Mouse (Mus musculus) heart, embryonic 11.5 days (tissue): Measurements from ENCODE around the gene Klhl29. TPM values are rescaled to one million over a fixed set of nuclear protein-coding genes. Genes with fewer than 3 reads are reported as not detected.

Experiments
- ATAC-seq: fragments of 200-750 bp; cut with Nextera tagmentation; replicated peaks from 2 replicates; pipeline ENCODE4 v1.8.0; 2017; ENCODE audit warnings: moderate library complexity; ENCODE audit not compliant: insufficient number of reproducible peaks, low FRiP score, low TSS enrichment
- H3K27ac ChIP-seq: fragments of 300-500 bp; sonication (generic); 2 replicates; pipeline ENCODE4 v1.5.1; 2014; ENCODE audit warnings: mild to moderate bottlenecking, low read depth, low read length
- H3K27me3 ChIP-seq: fragments of 300-500 bp; sonication (generic); 2 replicates; pipeline ENCODE4 v1.6.1; 2014; ENCODE audit warnings: mild to moderate bottlenecking, low read length, mixed read lengths; ENCODE audit not compliant: control insufficient read depth, insufficient read depth
- H3K36me3 ChIP-seq: fragments of 300-500 bp; sonication (generic); 2 replicates; pipeline ENCODE4 v1.6.1; 2014; ENCODE audit warnings: mild to moderate bottlenecking, low read length, moderate library complexity, mixed read lengths; ENCODE audit not compliant: control insufficient read depth, insufficient read depth
- H3K4me1 ChIP-seq: fragments of 300-500 bp; sonication (generic); 2 replicates; pipeline ENCODE4 v1.6.1; 2014; ENCODE audit warnings: low read length; ENCODE audit not compliant: control insufficient read depth, insufficient read depth
- H3K4me2 ChIP-seq: fragments of 300-500 bp; sonication (generic); 2 replicates; pipeline ENCODE4 v1.6.1; 2014; ENCODE audit warnings: mild to moderate bottlenecking, moderate library complexity
- H3K4me3 ChIP-seq: fragments of 300-500 bp; sonication (generic); 2 replicates; pipeline ENCODE4 v1.5.1; 2014; ENCODE audit warnings: low read depth, low read length
- H3K9ac ChIP-seq: fragments of 300-500 bp; sonication (generic); 2 replicates; pipeline ENCODE4 v1.6.1; 2014; ENCODE audit warnings: mild to moderate bottlenecking, low read depth, low read length, moderate library complexity
- H3K9me3 ChIP-seq: fragments of 300-500 bp; sonication (generic); replicated peaks from 2 replicates; pipeline ENCODE4 v1.6.1; 2016; ENCODE audit warnings: low read length; ENCODE audit not compliant: control insufficient read depth
- WGBS: fragments of 180-500 bp; shearing (Covaris S2); extraction: QIAGEN DNeasy Blood & Tissue Kit; methylation state at CpG from one replicate; pipeline ENCODE4 v1.1.7; 2014; ENCODE audit not compliant: insufficient replicate concordance; 5-methylcytosine and 5-hydroxymethylcytosine counted together
- polyA plus RNA-seq: library from polyadenylated mRNA; unstranded; fragments of >200 nt; fragmentation: Nextera tagmentation; extraction: Ambion mirVana; gene quantifications from 2 replicates; pipeline ENCODE4 v1.2.1, GENCODE M21; 2014

The Klhl29 gene
- polyA plus RNA-seq, 1 experiment from 2014 or later, result 0.67 TPM

GRCm38 (mm10) chr12:5322444-5323087, 52.9 kb downstream of the Klhl29 start:
- WGBS, result 80% methylated on average over 9 of the region's 9 CpGs
- Histone ChIP-seq H3K27ac (no peak overlapping the region), H3K4me1 (0 out of 2 replicates have a peak, but pooled peaks cover 2% of the 10 kb centered on the region)

GRCm38 (mm10) chr12:5321017-5321416, 54.5 kb downstream of the Klhl29 start:
- H3K36me3 ChIP-seq, result no peaks in the 10 kb centered on the region
- no peak overlapping the region for H3K4me2 ChIP-seq
- H3K9me3 ChIP-seq, result no peaks in the 10 kb centered on the region
- H3K4me1 ChIP-seq, result 0 out of 2 replicates have a peak, but pooled peaks cover 2% of the 10 kb centered on the region
- no peak overlapping the region for H3K27ac ChIP-seq
- WGBS, result 49% methylated on average over 3 of the region's 3 CpGs
- H3K27me3 ChIP-seq, result no peaks in the 10 kb centered on the region
- ATAC-seq, result no peak
- H3K4me3 ChIP-seq, result no peak overlapping the region
- no peak overlapping the region for H3K9ac ChIP-seq

More at GRCm38 (mm10) chr12:5322444-5323087, 52.9 kb downstream of the Klhl29 start:
- no peaks in the 10 kb centered on the region for H3K27me3 ChIP-seq
- no peak overlapping the region for H3K4me3 ChIP-seq
- no peak overlapping the region for H3K4me2 ChIP-seq
- H3K9ac ChIP-seq, result no peak overlapping the region
- no peaks in the 10 kb centered on the region for H3K36me3 ChIP-seq
- H3K9me3 ChIP-seq, result no peaks in the 10 kb centered on the region
- no peak for ATAC-seq

- 35% methylated on average over 12 of the region's 12 CpGs for WGBS
- Histone ChIP-seq H3K27ac (no peak overlapping the region), H3K4me2 (no peak overlapping the region), H3K9me3 (no peaks in the 10 kb centered on the region), H3K27me3 (no peaks in the 10 kb centered on the region), H3K4me3 (no peak overlapping the region), H3K9ac (no peak overlapping the region), H3K36me3 (no peaks in the 10 kb centered on the region), H3K4me1 (0 out of 2 replicates have a peak, but pooled peaks cover 2% of the 10 kb centered on the region)
- no peak for ATAC-seq
Observed at GRCm38 (mm10) chr12:5319359-5319973, 56.0 kb downstream of the Klhl29 start.

GRCm38 (mm10) chr12:5316029-5316567, 59.4 kb downstream of the Klhl29 start:
- Histone ChIP-seq H3K27ac (no peak overlapping the region), H3K9me3 (no peaks in the 10 kb centered on the region), H3K9ac (no peak overlapping the region), H3K4me2 (no peak overlapping the region), H3K4me3 (no peak overlapping the region), H3K27me3 (no peaks in the 10 kb centered on the region), H3K36me3 (no peaks in the 10 kb centered on the region), H3K4me1 (0 out of 2 replicates have a peak, but pooled peaks cover 2% of the 10 kb centered on the region)
- 82% methylated on average over 9 of the region's 9 CpGs for WGBS
- ATAC-seq, result no peak

- Histone ChIP-seq H3K4me2 (no peak overlapping the region), H3K9ac (no peak overlapping the region), H3K4me3 (no peak overlapping the region), H3K27me3 (no peaks in the 10 kb centered on the region), H3K36me3 (no peaks in the 10 kb centered on the region), H3K27ac (no peak overlapping the region), H3K4me1 (no peaks in the 10 kb centered on the region), H3K9me3 (no peaks in the 10 kb centered on the region)
- ATAC-seq, result no peak
- 75% methylated on average over 2 of the region's 2 CpGs for WGBS
Observed at GRCm38 (mm10) chr12:5307923-5308322, 67.6 kb downstream of the Klhl29 start.

GRCm38 (mm10) chr12:5305466-5305865, 70.0 kb downstream of the Klhl29 start:
- Histone ChIP-seq H3K9me3 (no peaks in the 10 kb centered on the region), H3K27ac (no peak overlapping the region), H3K36me3 (no peaks in the 10 kb centered on the region), H3K27me3 (no peaks in the 10 kb centered on the region), H3K4me3 (no peak overlapping the region), H3K4me2 (no peak overlapping the region), H3K4me1 (no peaks in the 10 kb centered on the region), H3K9ac (no peak overlapping the region)
- 49% methylated on average over 1 of the region's 1 CpGs for WGBS
- ATAC-seq, result no peak

- WGBS, result 75% methylated on average over 5 of the region's 5 CpGs
Observed at GRCm38 (mm10) chr12:5303912-5304311, 71.6 kb downstream of the Klhl29 start.

GRCm38 (mm10) chr12:5303100-5303499, 72.4 kb downstream of the Klhl29 start:
- no peak overlapping the region for H3K27ac ChIP-seq
- H3K4me1 ChIP-seq, result no peaks in the 10 kb centered on the region
- H3K4me2 ChIP-seq, result no peak overlapping the region
- H3K9me3 ChIP-seq, result no peaks in the 10 kb centered on the region
- H3K9ac ChIP-seq, result no peak overlapping the region
- ATAC-seq, result no peak
- 93% methylated on average over 4 of the region's 4 CpGs for WGBS
- no peak overlapping the region for H3K4me3 ChIP-seq
- no peaks in the 10 kb centered on the region for H3K27me3 ChIP-seq
- no peaks in the 10 kb centered on the region for H3K36me3 ChIP-seq

More at GRCm38 (mm10) chr12:5303912-5304311, 71.6 kb downstream of the Klhl29 start:
- Histone ChIP-seq H3K4me2 (no peak overlapping the region), H3K36me3 (no peaks in the 10 kb centered on the region), H3K4me1 (no peaks in the 10 kb centered on the region), H3K27ac (no peak overlapping the region), H3K9ac (no peak overlapping the region), H3K9me3 (no peaks in the 10 kb centered on the region), H3K27me3 (no peaks in the 10 kb centered on the region), H3K4me3 (no peak overlapping the region)
- ATAC-seq, result no peak
